Mouse (Mus musculus) brain, embryonic 14.5 days (tissue): ENCODE measurements around the gene Pgap2.

Experiments used
- CTCF ChIP-seq: fragments of 200-500 bp; IDR thresholded peaks from 2 replicates; pipeline ENCODE4 v1.5.1; 2012; ENCODE audit warnings: inconsistent platforms, mild to moderate bottlenecking, moderate library complexity, borderline replicate concordance; ENCODE audit not compliant: insufficient read depth, insufficient read length; ENCODE audit errors: extremely low read depth
- POLR2A ChIP-seq: fragments of 200-500 bp; IDR thresholded peaks from 2 replicates; pipeline ENCODE4 v1.6.1; 2012; ENCODE audit warnings: mild to moderate bottlenecking, inconsistent platforms, borderline replicate concordance; ENCODE audit not compliant: poor library complexity, insufficient read depth, insufficient read length, severe bottlenecking; ENCODE audit errors: extremely low read depth

GRCm38 (mm10) chr7:102272422-102272948, 62.5 kb downstream of the Pgap2 start:
- TF ChIP-seq CTCF = no peak
- no peak for TF ChIP-seq POLR2A
